Mouse (Mus musculus): ENCODE data around the gene Cxcl10.

- TF ChIP-seq SRF (IDR thresholded peaks at IDR 0.05; ENCODE audit: control insufficient read depth, insufficient read length, low read depth) (no peak), USF1 (IDR thresholded peaks at IDR 0.05; ENCODE audit: low read depth) (no peak), POLR2A (IDR thresholded peaks at IDR 0.05; ENCODE audit: insufficient read length, low read depth) (no peak), E2F4 (IDR thresholded peaks at IDR 0.05; ENCODE audit: insufficient read depth) (no peak), TCF12 (IDR thresholded peaks at IDR 0.05; ENCODE audit: insufficient read depth, poor library complexity, severe bottlenecking) (no peak)
These were observed 22.2 kb upstream of the Cxcl10 start for GRCm38 (mm10) chr5:92370891-92371290.

All from myocyte (in vitro differentiated cells).